In the genomic region with DNA sequence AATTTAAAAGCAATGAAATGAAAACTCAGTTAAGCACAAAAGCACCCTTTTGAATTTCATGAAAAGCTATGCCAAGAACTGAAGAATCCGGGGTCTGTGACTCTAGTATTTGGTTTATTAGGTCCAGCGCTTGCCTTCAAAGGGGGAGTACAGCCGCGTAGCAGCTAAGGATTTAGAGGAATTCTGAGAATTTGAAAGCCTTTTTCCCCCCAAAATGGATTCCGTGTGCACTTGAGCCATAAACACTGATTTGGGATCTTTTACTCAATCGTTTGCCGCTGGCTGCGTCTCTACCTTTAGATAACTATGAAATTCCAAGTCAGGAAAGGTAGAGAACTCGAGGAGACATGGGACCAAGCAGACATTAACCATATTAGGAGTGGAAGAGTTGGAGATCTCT, we compare ENCODE assay signal across 14 mouse cellular contexts.
DNase-seq lines count a peak whose midpoint lies in the region; ATAC-seq and TF ChIP-seq lines count a peak whose summit lies in the region.
"Had no signal": no experiment of that assay in that cellular context is flagged by ENCODE, and none has a peak within 500 bp of the region (broad histone marks: within the 10 kb centered on the region; RNA-seq: fewer than 3 reads in every experiment).

No protein-coding gene starts in this region.

- H3K9ac ChIP-seq in lung, embryonic 15.5 days = no peak overlapping the region
- H3K9ac ChIP-seq in embryonic facial prominence, embryonic 14.5 days (ENCODE audit: low read depth, low read length) = no peak overlapping the region
- H3K9ac ChIP-seq in limb, embryonic 14.5 days (ENCODE audit: low read depth, low read length, severe bottlenecking) = no peak overlapping the region
- H3K9ac ChIP-seq: liver, postnatal 0 days had no signal

- no peaks in the 10 kb centered on the region for H3K9me3 ChIP-seq in lung, embryonic 15.5 days
- no peaks in the 10 kb centered on the region for H3K9me3 ChIP-seq in embryonic facial prominence, embryonic 14.5 days (ENCODE audit: control insufficient read depth, low read length)
- no peaks in the 10 kb centered on the region for H3K9me3 ChIP-seq in limb, embryonic 14.5 days (ENCODE audit: control insufficient read depth, low read length)

- no peak overlapping the region for H3K4me2 ChIP-seq in lung, embryonic 15.5 days
- H3K4me2 ChIP-seq in embryonic facial prominence, embryonic 14.5 days (ENCODE audit: low read depth, low read length) = peak overlapping the region; percentile 20; the same call in 1 of the 2 replicates
- peak overlapping the region; percentile 30; the same call in 1 of the 2 replicates for H3K4me2 ChIP-seq in limb, embryonic 14.5 days (replicated peaks; ENCODE audit: low read depth, low read length, severe bottlenecking)
- H3K4me2 ChIP-seq: heart, embryonic 11.5 days had no signal

- H3K27me3 ChIP-seq in lung, embryonic 15.5 days = no peaks in the 10 kb centered on the region
- H3K27me3 ChIP-seq in embryonic facial prominence, embryonic 14.5 days (replicated peaks; ENCODE audit: control insufficient read depth, insufficient read depth, low read length) = peaks cover 5% of the 10 kb centered on the region
- no peaks in the 10 kb centered on the region for H3K27me3 ChIP-seq in limb, embryonic 14.5 days (ENCODE audit: control insufficient read depth, insufficient read depth, low read length)

- WGBS in lung, embryonic 15.5 days = 29% methylated on average over 9 of the region's 9 CpGs
- 22% methylated on average over 9 of the region's 9 CpGs for WGBS in embryonic facial prominence, embryonic 14.5 days
- 8% methylated on average over 9 of the region's 9 CpGs for WGBS in limb, embryonic 14.5 days

- no peak for DNase-seq in lung, postnatal 25 days (ENCODE audit: low spot score)
- peak; percentile 32 for DNase-seq in embryonic facial prominence, embryonic 14.5 days (ENCODE audit: low spot score)
- peak; percentile 35 for DNase-seq in limb, embryonic 14.5 days (ENCODE audit: low spot score)
- no peak for DNase-seq in gastrocnemius, adult 18-20 months (ENCODE audit: low spot score)
- DNase-seq in right cerebral cortex, postnatal 10 days (ENCODE audit: low spot score in 2 of 2) = no peak
- DNase-seq: cerebellum, postnatal 10 days; heart, postnatal 4 days; kidney, adult 9 months; liver, postnatal 0 days; thymus, postnatal 14 days had no signal

- no peak overlapping the region for H3K4me3 ChIP-seq in lung, embryonic 15.5 days
- H3K4me3 ChIP-seq in embryonic facial prominence, embryonic 14.5 days (ENCODE audit: low read depth, low read length) = no peak overlapping the region
- no peak overlapping the region for H3K4me3 ChIP-seq in limb, embryonic 14.5 days (replicated peaks; ENCODE audit: low read length)
- H3K4me3 ChIP-seq: erythroblast, embryonic 14.5 days had no signal

- no peaks in the 10 kb centered on the region for H3K36me3 ChIP-seq in lung, embryonic 15.5 days
- H3K36me3 ChIP-seq in embryonic facial prominence, embryonic 14.5 days (ENCODE audit: control insufficient read depth, insufficient read depth, low read length) = no peaks in the 10 kb centered on the region
- H3K36me3 ChIP-seq in limb, embryonic 14.5 days (ENCODE audit: control insufficient read depth, insufficient read depth, low read length) = no peaks in the 10 kb centered on the region

- peak overlapping the region; percentile 29; the same call in 1 of the 2 replicates for H3K27ac ChIP-seq in lung, embryonic 15.5 days
- H3K27ac ChIP-seq in embryonic facial prominence, embryonic 14.5 days (replicated peaks; ENCODE audit: low read depth, low read length) = no peak overlapping the region
- H3K27ac ChIP-seq in limb, embryonic 14.5 days (replicated peaks; ENCODE audit: low read depth, low read length) = no peak overlapping the region

- H3K4me1 ChIP-seq in lung, embryonic 15.5 days = peaks cover 30% of the 10 kb centered on the region
- H3K4me1 ChIP-seq in embryonic facial prominence, embryonic 14.5 days (ENCODE audit: control insufficient read depth, insufficient read depth, low read length) = peaks cover 32% of the 10 kb centered on the region
- H3K4me1 ChIP-seq in limb, embryonic 14.5 days (ENCODE audit: control insufficient read depth, insufficient read depth, low read length) = peaks cover 4% of the 10 kb centered on the region; the same call in 1 of the 2 replicates

- no peak for ATAC-seq in lung, embryonic 15.5 days (ENCODE audit: borderline replicate concordance, extremely low read depth, low FRiP score, low TSS enrichment)
- ATAC-seq in embryonic facial prominence, embryonic 14.5 days (ENCODE audit: low read depth) = no peak
- no peak for ATAC-seq in limb, embryonic 14.5 days (ENCODE audit: low FRiP score, low read depth)
- no peak for ATAC-seq in monocyte, adult 5-6 weeks (replicated peaks; ENCODE audit: insufficient number of reproducible peaks, low FRiP score, low TSS enrichment, poor library complexity, severe bottlenecking)
- ATAC-seq: liver, postnatal 0 days had no signal

- TF ChIP-seq POLR2A in limb, embryonic 14.5 days (IDR thresholded peaks at IDR 0.05; ENCODE audit: borderline replicate concordance, extremely low read depth, insufficient read depth, insufficient read length) = no peak

Comparison
In these comparisons a context has a peak if more than half of its experiments do, and no peak if none do; other contexts are left out.
1. DNase-seq: peak in embryonic facial prominence, embryonic 14.5 days (single experiment) and limb, embryonic 14.5 days (single experiment); none in lung, postnatal 25 days (single experiment), gastrocnemius, adult 18-20 months (single experiment) and right cerebral cortex, postnatal 10 days (0 of 2).